Mouse (Mus musculus): Measurements from ENCODE around the gene Chst8.

Gene Chst8

GRCm38 (mm10) chr7:34714848-34715460, 97.6 kb downstream of the Chst8 start:
- no peak for DNase-seq (ENCODE audit: low spot score)

DNA sequence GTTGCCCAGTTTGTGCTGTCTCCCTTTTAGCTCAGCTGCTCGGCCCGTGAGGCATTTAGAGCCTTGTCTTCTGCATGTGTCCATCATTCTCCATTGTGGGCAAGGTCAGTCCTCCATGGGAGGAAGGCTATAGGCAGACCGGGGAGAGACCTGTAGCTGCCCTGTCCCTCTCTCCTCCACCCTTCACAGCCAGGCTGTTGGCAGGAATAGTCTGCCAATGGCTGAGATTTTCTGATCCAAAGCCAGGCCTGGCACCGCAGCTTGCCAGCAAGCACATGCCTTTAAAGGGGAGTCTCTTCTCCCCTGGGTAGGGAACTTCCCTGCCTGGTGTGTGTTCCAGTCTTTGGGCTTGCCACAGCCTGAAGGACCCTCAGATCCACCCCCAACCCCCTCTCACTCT, 103.4 kb downstream of the Chst8 start:
- no peak for DNase-seq (ENCODE audit: low spot score)

DNA sequence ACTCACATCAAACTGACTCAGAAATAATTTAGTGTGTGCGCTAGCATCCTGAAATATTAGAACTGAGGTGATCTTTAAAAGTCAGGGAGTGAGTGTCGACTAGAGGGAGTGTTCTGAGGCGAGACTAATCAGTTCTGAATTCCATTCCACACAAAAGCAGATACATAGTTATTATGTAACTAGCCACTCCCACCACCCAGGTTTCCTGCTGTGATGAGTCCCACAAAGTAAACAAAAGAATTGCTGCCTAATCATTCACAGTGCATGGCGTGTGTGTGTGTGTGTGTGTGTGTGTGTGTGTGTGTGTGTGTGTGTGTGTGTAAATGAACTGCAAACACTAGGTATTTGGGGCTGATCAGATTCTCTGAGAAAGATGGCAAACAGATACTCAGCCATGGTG, 108.1 kb downstream of the Chst8 start:
- no peak for DNase-seq (ENCODE audit: low spot score)

GRCm38 (mm10) chr7:34703437-34703836, 109.1 kb downstream of the Chst8 start:
- no peak for DNase-seq (ENCODE audit: low spot score)

DNA sequence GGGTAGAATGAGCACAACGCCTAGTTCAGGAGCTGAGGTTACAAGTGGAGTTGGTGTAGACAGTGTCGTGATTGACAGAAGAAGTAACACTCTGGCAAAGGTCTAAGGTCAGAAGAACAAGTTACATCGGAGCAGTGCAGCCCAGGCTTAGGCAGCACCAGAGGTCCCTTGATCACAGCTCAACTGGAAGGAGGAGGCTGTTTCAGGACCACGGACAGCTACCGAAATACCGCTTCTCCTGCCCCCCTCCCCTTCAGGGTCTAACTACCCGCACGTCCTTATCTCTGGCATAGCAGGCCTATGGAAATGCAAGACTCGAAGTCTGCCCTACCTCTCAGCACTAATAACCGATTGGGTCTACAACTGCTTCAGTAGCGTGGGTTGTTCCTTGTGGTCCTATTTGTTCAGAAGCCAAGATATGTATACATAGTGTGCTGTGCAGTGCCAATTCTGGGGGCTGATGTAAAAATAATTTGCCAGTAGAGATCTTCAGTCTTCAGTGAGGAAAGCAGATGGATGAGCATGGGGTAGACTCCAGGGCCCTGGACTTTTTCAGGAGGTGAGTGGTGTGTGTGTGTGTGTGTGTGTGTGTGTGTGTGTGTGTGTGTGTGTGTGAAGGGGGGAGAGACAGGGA, 109.7 kb downstream of the Chst8 start:
- no peak for DNase-seq (ENCODE audit: low spot score)

GRCm38 (mm10) chr7:34699888-34700287, 112.6 kb downstream of the Chst8 start:
- no peak for DNase-seq (ENCODE audit: low spot score)

DNA sequence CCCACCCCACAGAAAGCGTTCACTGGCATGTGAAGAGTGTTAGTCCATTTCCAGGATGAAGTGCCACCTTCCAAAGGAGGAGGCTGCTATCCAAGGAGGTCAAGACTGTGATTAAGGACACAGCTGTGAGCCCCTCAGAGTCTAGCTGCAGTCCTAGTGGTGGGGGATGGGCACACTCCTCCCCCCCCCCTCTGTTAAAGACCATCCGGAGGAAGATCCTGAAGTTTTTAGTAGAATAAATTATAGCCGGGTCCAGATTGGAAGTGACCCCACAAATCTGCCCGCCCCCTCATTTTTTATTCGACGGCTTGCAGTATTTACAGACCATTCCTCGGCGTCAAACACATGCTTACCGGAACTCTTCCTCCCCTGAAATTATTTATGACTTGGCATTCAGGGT, 114.3 kb downstream of the Chst8 start:
- DNase-seq (ENCODE audit: low spot score): no peak

DNA sequence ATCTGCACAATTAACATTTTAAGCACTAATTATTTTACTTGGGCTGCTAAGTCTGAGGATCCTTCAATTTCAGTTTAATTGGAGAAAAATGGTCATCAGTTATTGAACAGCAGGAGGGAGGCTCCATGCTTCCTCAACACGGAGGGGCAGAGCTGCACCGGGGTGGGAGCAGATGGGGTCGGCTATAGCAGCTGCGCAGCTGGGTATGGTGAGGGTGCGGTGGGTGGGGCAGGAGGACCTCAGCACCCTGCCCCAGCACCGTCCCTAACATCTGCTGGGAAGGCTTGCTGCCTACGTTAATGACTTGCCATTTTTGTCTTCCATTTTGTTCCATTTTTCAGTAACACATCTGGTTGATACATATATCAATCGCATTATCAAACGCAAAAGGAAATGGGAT, 116.4 kb downstream of the Chst8 start:
- DNase-seq (ENCODE audit: low spot score): no peak

DNA sequence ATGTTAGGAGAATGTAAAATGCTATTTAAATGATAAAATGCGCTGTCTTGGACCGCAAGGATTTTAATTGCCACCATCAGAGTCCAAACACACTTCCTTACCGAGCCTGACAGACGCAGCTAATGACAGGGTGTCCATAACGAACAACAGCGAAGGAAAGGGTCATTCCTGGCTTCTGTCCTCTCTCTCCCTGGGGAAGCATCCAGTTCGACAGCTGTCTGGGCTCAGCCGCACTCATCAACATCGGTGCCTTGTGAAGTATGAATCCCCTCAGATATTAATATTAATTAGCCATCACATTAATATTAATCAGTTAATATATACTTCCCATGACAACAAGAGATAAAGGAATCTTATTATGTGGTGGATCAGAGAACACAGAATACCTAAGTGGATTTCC, 117.6 kb downstream of the Chst8 start:
- no peak for DNase-seq (ENCODE audit: low spot score)

GRCm38 (mm10) chr7:34693916-34694315, 118.6 kb downstream of the Chst8 start:
- no peak for DNase-seq (ENCODE audit: low spot score)

GRCm38 (mm10) chr7:34693072-34693471, 119.4 kb downstream of the Chst8 start:
- no peak for DNase-seq (ENCODE audit: low spot score)

DNA sequence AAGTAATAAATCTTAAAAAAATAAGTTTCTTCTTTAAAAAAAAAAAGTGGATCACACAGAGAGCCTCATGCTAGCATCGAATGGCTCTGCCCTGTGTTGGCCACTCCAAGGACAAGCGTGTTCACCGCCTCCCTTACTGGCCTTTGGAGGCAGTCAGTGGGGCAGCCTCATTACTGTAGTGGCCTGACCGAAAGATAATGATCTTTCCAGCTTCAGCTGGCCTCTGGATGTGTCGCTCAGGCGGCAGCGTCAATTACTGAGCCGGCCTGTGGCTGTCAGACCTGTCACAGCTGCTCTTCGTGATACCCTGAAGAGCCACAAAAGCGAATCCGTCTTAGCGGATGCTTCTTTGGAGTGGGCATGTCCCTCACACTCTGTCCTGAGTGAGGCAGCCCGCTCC, 122.4 kb downstream of the Chst8 start:
- no peak for DNase-seq (ENCODE audit: low spot score)

- no peak for DNase-seq (ENCODE audit: low spot score)
Measured at GRCm38 (mm10) chr7:34689028-34689427, 123.5 kb downstream of the Chst8 start.

- no peak for DNase-seq (ENCODE audit: low spot score)
Measured at GRCm38 (mm10) chr7:34685801-34686200, 126.7 kb downstream of the Chst8 start.

DNA sequence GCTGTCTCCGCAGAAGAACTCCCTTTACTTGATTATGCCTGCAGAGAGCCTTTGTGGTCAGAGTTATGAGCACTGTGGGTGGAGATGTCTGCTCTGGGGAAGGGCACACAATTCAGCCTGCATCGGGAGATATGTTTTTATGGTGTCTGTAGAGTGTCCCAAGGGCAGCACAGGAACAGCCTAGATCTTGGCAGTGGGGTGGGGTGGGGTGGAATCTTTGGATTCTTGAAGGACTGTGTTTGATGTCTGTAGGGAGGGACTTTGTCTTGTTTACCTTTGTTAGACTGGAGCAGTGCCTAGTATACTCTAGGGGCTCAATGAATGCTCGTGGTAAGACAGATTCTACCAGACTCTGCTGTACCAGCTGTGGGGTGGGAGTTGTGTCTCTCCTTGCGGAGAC, 127.3 kb downstream of the Chst8 start:
- no peak for DNase-seq (ENCODE audit: low spot score)

GRCm38 (mm10) chr7:34680771-34681421, 131.6 kb downstream of the Chst8 start:
- no peak for DNase-seq (ENCODE audit: low spot score)

GRCm38 (mm10) chr7:34679886-34680285, 132.6 kb downstream of the Chst8 start:
- no peak for DNase-seq (ENCODE audit: low spot score)

DNA sequence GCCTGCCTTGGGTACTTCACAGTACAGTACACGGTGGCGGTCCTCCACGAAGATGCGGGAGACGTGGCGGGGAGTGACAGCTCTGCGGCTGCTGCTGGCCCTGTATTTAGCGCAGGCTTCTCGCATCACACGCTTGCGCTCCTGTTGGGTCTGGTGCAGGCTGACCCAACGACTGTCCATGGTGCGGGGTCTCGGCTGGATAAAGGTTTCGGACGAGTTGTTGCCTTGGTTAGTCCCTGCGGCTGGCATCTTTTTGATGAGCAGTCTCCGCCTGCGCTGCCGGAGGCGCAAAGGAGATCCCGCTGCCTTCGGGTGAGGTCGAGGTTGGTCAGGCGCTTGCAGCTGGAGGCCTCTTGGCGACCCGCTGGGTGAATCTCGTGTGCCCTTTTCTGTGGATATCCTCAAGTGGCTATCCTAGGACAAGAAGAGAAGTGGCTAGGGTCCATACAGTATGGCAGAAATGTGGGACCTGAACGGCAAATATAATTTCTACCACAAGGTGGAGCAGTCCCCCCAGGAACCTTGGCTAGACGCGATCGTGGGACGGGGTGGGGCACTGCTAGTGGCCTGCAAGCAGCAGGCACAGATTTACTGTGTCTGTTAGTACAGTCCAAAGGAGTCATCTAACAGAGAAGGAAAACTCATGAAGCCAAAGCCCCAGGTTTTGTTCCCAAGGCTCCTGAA, 136.5 kb downstream of the Chst8 start:
- DNase-seq (ENCODE audit: low spot score): peak; percentile 82

- DNase-seq (ENCODE audit: low spot score): no peak
Measured at GRCm38 (mm10) chr7:34675120-34675790, 137.3 kb downstream of the Chst8 start.

GRCm38 (mm10) chr7:34672916-34673315, 139.6 kb downstream of the Chst8 start:
- DNase-seq (ENCODE audit: low spot score): no peak

- peak; percentile 94 for DNase-seq (ENCODE audit: low spot score)
Measured at GRCm38 (mm10) chr7:34671911-34672310, 140.6 kb downstream of the Chst8 start.

GRCm38 (mm10) chr7:34670778-34671177, 141.7 kb downstream of the Chst8 start:
- DNase-seq (ENCODE audit: low spot score): no peak
